Mouse (Mus musculus) cerebellum, adult 9-11 months (tissue): ENCODE measurements around the gene 1700028J19Rik.
A peak's percentile ranks its signal among the peaks of the same experiment; 100 is the strongest.
"Not testable (repeated sequence)": the region's sequence is repeated elsewhere in the genome, so short reads cannot be mapped to it uniquely, and the experiment has no call there.

Experiments
- DNase-seq: peaks from one replicate; pipeline ENCODE4 v3.0.0; 2022

1700028J19Rik gene

DNA sequence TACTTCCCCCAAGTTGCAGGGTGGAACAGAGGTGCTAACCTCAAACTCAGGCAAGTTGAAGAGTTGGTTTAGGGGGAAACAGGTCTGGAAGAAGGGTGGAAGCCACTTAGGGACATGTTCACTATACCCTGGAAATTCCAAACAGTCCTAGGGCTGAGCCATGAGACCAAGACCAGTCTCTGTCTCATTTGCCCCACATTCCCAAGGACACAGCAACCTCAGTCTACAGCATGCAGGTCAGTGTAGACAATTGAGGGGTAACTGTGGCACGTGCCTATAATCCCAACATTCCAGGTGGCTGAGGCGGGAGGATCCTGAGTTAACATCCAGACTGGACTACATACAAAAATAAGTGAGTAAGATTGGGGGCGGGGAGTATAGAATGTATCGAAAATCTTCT lies 2.8 kb upstream of the 1700028J19Rik start:
- no peak for DNase-seq

DNA sequence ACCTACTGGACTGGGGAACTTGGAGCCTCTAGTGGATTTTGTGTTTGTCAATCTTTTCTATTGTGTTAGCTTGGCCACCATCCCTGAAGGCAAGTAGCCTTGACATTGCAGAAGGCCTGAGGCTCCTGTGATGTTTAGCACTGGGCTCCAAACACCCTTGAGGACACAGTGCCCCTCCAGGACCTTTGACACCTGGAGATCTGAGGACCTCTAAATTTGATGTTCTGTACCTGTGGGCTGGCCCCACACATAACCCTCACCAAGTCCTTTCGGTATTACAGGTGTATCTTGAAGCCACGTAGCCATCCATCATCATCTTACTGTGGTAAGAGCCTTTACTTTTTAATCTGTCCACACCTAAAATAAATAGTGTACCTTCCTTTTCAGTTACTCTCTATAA lies 1.5 kb upstream of the 1700028J19Rik start:
- DNase-seq = no peak

DNA sequence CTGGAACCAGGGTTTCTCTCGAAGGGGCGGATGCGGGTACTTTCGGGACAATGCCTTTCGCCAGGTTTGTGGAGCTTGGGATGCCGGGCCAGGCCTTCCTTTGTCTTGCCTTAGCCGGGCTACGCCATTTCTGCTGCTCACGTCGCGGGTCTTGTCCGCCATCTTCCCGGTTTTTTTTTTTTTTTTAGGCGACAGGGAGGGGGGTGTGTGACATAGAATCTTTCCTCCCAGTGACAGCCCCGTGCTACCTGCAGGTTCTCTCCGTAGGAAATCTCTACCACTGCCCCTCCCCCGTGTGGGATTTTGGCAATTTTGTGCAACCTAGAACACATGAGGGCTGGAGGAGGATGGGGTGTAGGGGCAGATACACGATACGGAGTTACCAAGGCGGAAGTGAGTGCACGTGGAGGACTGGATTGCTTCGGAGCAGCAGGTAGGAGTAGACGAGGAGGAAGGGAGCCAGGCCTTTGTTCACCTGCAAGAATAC lies 532 bp upstream of the 1700028J19Rik start:
- peak; percentile 84 for DNase-seq

DNA sequence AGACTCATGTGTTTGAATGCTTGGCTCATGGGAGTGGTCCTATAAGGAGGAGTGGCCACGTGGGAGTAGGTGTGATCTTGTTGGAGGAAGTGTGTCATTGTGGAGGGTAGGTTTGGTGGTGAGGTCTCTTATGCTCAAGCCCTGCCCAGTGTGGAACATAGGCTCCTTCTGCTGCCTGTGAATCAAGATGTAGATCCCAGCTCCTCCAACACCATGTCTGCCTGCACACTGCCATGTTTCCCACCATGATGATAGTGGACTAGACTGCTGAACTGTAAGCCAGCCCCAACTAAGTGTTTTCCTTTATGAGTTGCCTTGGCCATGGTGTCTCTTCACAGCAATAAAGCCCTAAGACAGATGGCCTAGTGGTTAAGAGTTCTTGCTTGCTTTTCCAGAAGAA lies 2.4 kb downstream of the 1700028J19Rik start:
- DNase-seq = peak; percentile 25

DNA sequence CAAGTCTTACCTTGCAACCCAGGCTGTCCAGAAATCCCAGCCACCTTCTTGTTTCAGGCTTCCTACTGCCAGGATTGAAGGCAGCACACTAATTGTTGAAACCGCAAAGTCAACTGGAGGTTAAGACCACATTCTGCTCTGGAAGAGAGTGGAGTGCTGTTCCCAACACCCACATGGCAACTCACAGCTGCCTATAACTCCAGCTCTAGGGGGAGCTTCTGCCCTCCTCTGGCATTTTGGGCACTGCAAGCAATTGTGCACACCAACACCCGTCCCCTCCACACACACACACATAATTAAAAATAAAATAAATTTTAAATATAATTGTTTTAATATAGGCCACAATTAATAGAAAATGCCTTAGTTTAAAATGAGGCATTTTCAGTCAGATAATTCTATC lies 5.3 kb downstream of the 1700028J19Rik start:
- DNase-seq = no peak

DNA sequence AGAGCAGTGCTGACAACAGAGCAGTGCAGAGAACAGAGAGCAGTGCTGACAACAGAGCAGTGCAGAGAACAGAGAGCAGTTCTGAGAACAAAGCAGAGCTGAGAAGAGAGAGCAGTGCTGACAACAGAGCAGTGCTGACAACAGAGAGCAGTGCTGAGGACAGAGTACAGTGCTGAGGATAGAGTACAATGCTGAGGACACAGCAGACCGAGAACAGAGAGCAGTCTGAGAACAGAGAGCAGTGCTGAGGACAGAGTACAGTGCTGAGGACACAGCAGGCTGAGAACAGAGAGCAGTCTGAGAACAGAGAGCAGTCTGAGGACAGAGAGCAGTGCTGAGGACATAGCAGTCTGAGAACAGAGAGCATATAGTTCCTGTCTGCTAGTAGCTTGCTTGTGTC lies 5.8 kb downstream of the 1700028J19Rik start:
- no peak for DNase-seq

DNA sequence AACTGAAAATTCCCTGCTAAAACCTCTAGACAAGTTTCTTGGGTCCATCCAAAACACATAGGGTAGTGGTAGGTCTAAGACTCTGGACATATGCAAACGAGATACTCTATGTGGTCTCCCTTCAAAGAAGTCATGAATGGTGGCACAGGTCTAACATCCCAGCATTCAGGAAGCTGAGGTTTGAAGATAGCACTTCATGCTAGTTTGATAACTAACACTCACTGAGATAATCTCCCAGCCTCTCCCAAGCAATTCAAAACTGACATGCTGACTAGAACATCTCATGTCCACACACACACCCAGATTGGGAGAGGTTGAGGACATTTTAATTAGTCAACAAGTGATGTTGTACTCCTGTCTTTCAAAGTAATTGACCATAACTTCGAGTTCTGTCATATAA lies 6.6 kb downstream of the 1700028J19Rik start:
- DNase-seq = no peak

DNA sequence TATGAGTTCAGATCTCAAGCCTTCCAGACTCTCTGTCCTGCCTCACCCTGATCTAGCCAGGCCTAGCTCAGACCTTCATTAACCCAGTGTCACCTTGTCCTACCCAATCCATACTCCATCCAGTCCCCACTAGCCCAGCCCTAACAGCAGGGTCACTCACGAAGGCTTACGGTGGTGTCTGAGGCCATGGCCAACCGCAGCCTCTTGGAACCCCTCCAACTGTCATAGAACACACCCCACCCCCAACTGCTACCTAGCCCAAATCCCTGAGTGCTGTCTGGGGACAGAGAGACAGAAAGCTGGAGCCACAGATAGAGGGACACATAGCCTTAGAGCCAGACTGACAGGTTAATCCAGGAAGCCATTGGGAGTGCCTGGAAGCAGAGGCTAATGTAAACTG lies 10.6 kb downstream of the 1700028J19Rik start, which contains the start of gene Gm36864:
Gm36864 (plus strand) TSS at position 269 of the 400 bp plus-strand sequence.
- DNase-seq = no peak

DNA sequence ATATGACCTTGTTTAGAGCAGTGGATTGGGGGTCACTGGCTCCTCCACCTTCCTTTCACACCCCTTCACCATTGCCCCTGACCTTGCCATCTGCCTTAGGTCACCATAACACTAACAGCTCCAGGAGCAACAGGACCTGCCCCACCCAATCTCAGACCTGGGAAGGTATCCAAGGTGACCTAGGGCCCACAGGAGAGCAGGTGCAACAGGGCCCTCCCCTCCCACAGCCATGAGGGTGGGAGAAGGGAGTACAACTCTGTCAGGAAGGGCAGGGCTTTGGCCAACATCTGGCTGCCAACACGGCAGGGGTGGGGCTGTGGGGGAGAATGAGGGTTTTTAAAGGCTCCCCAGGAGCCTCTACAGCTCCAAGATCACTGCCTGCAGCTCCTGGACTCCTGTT lies 21.4 kb downstream of the 1700028J19Rik start, which contains the start of gene Klk1:
Klk1 (plus strand) TSS at position 285 of the 400 bp plus-strand sequence.
- no peak for DNase-seq

DNA sequence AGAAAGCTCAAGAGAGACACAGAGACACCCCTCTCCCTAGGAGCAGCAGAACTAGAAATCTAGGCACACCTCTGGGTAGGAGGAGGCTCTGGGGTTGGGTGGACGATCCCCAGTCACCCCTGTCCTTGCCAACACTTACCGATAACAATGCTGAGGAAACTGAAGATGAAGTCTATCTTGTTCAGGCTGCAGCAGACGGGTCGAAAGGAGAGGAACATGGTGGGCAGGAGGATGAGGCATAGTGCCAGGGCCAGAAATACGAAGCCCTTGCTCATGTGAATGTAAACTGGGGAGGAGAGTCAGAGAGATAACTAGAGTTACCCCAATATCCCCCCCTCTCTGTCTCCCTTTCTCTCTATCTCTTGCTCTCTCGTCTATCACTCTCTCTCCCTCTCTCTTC lies 24.2 kb downstream of the 1700028J19Rik start:
- DNase-seq = not testable (repeated sequence)

DNA sequence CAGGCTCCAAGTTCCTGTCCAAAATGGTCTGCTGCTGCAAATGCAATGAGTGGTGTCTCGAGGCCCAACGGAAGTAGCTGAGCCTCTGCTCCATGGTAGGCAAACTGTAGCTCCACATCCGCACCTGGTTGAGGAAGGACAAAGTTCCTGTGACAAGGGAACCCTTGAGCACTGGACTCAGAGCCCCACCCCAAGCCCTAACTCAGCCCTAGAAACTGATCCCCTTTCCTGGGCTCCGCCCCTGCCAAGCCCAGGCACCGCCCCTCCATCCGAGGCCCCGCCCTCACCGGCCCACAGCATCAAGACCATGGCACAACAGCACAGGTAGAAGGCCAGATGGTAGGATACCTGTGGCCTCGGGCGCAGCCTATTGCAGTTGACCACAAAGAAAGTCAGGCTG lies 24.9 kb downstream of the 1700028J19Rik start:
- not testable (repeated sequence) for DNase-seq

DNA sequence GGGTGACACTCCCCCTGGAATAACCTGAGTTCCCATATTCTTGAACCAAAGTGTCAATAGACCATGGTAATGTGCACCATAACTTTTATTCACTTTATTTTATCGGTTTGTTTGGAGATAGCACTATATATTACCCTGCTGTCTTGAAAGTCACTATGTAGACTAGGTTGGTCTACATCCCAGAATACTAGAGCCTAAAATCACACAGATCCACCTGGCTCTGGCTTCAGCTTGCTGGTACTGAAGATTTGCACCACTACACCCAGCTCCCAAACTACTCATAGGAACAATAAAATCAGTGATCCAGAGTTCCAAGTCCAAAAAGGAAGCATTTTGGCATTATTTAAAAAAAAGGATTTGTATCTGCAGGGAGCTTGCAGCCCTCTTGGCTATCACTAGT lies 30.9 kb downstream of the 1700028J19Rik start, which contains the start of gene Klk1b5:
Klk1b5 (plus strand) TSS at position 301 of the 400 bp plus-strand sequence.
- DNase-seq = no peak

DNA sequence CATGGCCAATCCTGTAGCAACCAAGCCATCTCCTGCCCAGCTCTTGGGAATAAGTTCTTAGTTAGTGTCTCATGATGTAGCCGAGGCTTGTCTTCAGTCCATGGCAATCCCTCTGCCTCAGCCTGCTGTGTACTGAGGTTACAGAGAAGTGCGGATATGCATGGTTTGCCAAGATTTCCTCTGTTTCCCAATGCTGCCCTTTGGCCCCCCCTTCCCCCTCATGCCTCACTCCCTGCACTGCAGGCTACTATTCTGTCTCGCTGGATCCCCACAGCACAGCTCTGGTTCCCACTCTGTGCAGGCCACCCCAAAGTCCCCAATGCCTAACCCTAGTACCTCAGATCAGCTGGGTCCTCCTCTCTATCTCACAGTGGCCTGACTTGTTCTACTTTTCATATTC lies 38.2 kb downstream of the 1700028J19Rik start:
- DNase-seq = no peak

DNA sequence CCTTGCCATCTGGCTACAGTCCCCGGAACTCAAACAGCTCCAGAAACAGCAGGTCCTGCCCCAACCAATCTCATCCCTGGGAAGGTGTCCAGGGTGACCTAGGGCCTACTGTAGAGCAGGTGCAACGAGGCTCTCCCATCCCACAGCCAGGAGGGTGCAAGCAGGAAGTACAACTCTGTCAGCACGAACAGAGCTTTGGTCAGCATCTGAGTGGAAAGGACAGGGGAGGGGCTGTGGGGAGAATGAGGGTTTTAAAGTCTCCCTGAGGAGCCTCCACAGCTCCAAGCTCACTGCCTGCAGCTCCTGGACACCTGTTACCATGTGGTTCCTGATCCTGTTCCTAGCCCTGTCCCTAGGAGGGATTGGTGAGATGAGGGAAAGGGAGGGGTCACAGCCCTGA lies 39.4 kb downstream of the 1700028J19Rik start, which contains the start of gene Klk1b4:
Klk1b4 (plus strand) TSS at position 301 of the 400 bp plus-strand sequence.
- DNase-seq = not testable (repeated sequence)

DNA sequence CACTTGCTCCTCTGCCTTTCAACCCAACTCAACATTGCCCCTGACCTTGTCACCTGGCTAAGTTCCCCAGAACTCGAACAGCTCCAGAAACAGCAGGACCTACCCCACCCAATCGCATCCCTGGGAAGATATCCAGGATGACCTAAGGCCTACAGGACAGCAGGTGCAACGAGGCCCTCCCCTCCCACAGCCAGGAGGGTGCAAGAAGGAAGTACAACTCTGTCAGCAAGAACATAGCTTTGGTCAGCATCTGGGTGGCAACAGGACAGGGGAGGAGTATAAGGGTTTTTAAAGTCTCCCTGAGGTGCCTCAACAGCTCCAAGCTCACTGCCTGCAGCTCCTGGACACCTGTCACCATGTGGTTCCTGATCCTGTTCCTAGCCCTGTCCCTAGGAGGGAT lies 48.6 kb downstream of the 1700028J19Rik start, which contains the start of gene Klk1b3:
Klk1b3 (plus strand) TSS at position 301 of the 400 bp plus-strand sequence.
- no peak for DNase-seq

DNA sequence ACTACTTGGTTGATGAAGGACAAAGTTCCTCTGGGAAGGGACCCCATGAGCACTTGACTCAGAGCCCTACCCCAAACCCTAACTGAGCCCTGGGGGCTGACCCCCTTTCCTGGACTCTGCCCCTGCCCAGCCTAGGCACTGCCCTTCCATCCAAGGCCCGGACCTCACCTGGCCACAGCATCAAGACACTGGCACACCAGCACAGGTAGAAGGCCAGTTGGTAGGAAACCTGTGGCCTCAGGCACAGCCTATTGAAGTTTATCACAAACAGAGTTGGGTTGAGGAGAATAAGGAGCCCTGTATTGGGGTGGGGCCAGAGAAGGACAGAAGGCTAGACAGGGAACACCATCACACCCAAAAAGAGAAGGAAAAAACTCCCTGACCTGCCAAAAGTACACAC lies 53.0 kb downstream of the 1700028J19Rik start:
- not testable (repeated sequence) for DNase-seq

DNA sequence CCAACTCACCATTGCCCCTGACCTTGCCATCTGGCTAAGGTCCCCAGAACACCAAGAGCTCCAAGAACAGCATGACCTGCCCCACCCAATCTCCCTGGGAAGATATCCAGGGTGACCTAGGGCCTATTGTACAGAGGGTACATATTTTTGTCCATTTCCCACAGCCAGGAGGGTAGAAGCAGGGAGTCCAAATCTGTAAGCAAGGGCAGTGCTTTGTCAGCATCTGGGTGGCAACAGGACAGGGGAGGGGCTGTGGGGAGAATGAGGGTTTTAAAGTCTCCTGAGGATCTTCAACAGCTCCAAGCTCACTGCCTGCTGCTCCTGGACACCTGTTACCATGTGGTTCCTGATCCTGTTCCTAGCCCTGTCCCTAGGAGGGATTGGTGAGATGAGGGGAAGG lies 58.6 kb downstream of the 1700028J19Rik start, which contains the start of gene Klk1b24:
Klk1b24 (plus strand) TSS at position 301 of the 400 bp plus-strand sequence.
- not testable (repeated sequence) for DNase-seq

DNA sequence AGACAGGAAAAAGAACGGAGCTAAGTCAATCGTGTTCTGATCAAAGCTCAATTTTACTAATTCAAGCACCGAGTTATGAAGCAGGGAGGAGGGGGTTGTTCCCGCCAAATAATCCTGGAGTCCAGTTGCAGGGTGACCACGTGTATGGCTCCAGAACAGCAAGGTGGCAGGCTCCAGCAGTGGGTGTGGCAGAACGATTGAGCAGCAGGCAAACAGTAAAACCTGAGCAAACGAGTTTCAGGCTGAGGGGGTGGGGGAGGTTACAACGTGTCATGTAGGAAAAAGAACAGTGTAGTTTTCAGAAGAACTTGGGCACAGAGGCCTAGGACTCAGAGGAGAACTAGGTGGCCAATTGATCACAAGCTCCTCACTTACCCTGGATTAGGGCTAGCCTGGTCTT lies 60.0 kb downstream of the 1700028J19Rik start:
- DNase-seq = not testable (repeated sequence)
